Mouse (Mus musculus): ENCODE data around the gene Prcc. TPM values are rescaled to one million over a fixed set of nuclear protein-coding genes. Genes with fewer than 3 reads are reported as not detected.
"Not testable (repeated sequence)": the region's sequence is repeated elsewhere in the genome, so short reads cannot be mapped to it uniquely, and the experiment has no call there.

The Prcc gene
- polyA plus RNA-seq, 1 experiment = 63.9 TPM

DNA sequence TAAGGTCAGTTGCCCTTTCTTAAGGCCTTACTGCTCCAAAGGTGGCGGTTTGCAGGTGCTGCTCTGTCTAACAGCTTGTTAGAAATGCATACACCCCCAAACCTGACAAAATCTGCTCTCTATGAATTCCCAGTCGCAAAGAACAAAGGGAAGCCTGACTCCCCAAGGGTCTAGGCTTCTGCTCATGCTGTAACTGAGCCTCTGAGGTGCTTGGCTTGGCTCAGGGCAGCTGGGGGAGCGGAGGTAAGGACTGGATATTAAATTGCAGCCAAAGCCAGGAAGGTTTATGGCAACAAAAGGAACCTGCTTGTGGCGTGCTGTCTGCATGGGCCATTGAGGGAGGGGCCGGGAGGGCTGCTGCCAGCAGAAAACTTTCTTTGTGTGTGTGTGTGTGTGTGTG is 18.4 kb upstream of the Prcc start:
- no peak for DNase-seq (ENCODE audit: low read depth)
- no peak for TF ChIP-seq POLR2A (IDR thresholded peaks at IDR 0.05; ENCODE audit: borderline replicate concordance, extremely low read depth, insufficient read depth, insufficient read length, poor library complexity, severe bottlenecking)
- no peak for TF ChIP-seq CTCF (IDR thresholded peaks at IDR 0.05; ENCODE audit: borderline replicate concordance, extremely low read depth, insufficient read depth, insufficient read length)

DNA sequence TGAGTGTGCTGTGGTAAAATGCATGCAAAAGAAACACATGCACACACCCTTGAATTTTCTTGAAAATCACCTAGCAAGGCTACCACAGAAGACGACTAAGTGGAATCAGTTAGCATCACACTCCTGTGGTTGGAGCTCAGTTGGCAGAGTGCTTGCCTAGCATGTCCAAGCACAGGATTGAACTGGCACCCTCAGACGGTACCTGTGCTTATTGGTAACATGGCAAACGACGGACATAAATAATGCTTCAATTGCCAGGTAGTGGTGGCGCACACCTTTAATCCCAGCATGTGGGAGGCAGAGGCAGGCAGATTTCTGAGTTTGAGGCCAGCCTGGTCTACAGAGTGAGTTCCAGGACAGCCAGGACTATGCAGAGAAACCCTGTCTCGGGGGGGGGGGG is 16.6 kb upstream of the Prcc start:
- not testable (repeated sequence) for DNase-seq (ENCODE audit: low read depth)

- TF ChIP-seq CTCF (IDR thresholded peaks at IDR 0.05; ENCODE audit: borderline replicate concordance, extremely low read depth, insufficient read depth, insufficient read length) (no peak), POLR2A (IDR thresholded peaks at IDR 0.05; ENCODE audit: borderline replicate concordance, extremely low read depth, insufficient read depth, insufficient read length, poor library complexity, severe bottlenecking) (no peak)
- DNase-seq (ENCODE audit: low read depth) = no peak
These were observed 15.7 kb upstream of the Prcc start for GRCm38 (mm10) chr3:87901036-87901624.

- TF ChIP-seq CTCF (IDR thresholded peaks at IDR 0.05; ENCODE audit: borderline replicate concordance, extremely low read depth, insufficient read depth, insufficient read length) = no peak
- TF ChIP-seq POLR2A (IDR thresholded peaks at IDR 0.05; ENCODE audit: borderline replicate concordance, extremely low read depth, insufficient read depth, insufficient read length, poor library complexity, severe bottlenecking) = no peak
- no peak for DNase-seq (ENCODE audit: low read depth)
These were observed 14.4 kb upstream of the Prcc start for GRCm38 (mm10) chr3:87899776-87900175.

GRCm38 (mm10) chr3:87899266-87899665 is 13.9 kb upstream of the Prcc start:
- no peak for DNase-seq (ENCODE audit: low read depth)
- TF ChIP-seq CTCF (IDR thresholded peaks at IDR 0.05; ENCODE audit: borderline replicate concordance, extremely low read depth, insufficient read depth, insufficient read length) (no peak), POLR2A (IDR thresholded peaks at IDR 0.05; ENCODE audit: borderline replicate concordance, extremely low read depth, insufficient read depth, insufficient read length, poor library complexity, severe bottlenecking) (no peak)

DNA sequence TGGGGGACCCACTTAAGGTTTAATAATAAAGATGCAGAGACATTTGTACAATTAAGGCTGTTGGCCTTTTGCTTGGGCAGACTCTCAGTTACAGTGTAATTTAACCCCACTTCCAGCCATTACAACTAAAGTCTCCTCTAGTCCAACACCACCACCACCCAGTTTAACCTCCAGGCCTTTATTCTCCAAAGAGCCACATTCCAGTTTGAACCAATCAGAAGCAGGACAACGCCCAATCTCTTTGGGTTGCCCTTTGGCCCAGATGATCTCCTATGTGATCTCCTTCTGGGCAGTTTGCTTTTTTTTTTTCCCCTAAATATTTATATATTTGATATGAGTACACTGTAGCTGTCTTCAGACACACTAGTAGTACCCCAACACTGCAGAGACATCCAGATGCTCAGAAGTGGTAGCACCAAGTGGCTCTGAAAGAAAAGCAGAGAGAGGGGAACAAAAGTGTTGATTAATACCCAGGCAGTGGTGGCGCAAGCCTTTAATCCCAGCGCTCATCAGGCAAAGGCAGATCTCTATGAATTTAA is 8.0 kb upstream of the Prcc start:
- no peak for DNase-seq (ENCODE audit: low read depth)
- no peak for TF ChIP-seq POLR2A (IDR thresholded peaks at IDR 0.05; ENCODE audit: borderline replicate concordance, extremely low read depth, insufficient read depth, insufficient read length, poor library complexity, severe bottlenecking)
- TF ChIP-seq CTCF (IDR thresholded peaks at IDR 0.05; ENCODE audit: borderline replicate concordance, extremely low read depth, insufficient read depth, insufficient read length) = no peak

- DNase-seq (ENCODE audit: low read depth) = no peak
- TF ChIP-seq POLR2A (IDR thresholded peaks at IDR 0.05; ENCODE audit: borderline replicate concordance, extremely low read depth, insufficient read depth, insufficient read length, poor library complexity, severe bottlenecking) (no peak), CTCF (IDR thresholded peaks at IDR 0.05; ENCODE audit: borderline replicate concordance, extremely low read depth, insufficient read depth, insufficient read length) (no peak)
These were observed 6.1 kb upstream of the Prcc start for GRCm38 (mm10) chr3:87891481-87891880.

GRCm38 (mm10) chr3:87887400-87887799 is 2.0 kb upstream of the Prcc start:
- DNase-seq (ENCODE audit: low read depth) = not testable (repeated sequence)

DNA sequence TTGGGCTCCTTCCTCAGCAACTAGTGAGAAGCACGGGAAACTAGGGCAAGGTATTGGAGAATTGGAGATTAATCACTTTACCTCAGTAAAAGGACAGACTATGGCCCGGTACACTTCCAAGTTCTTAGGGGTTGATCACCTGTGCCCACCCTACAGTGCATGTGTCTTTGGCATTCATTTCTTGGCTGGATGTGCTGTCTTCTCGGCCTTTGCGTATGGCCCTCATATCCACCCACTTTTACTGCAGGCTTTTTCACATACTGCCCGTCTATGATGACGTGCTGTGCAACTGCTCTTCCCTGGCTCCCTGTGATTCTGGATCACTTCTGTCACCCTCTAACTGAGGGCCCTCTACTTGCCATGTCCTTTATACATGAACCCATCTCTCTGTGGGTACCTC is 1.0 kb upstream of the Prcc start:
- no peak for TF ChIP-seq POLR2A (IDR thresholded peaks at IDR 0.05; ENCODE audit: borderline replicate concordance, extremely low read depth, insufficient read depth, insufficient read length, poor library complexity, severe bottlenecking)
- TF ChIP-seq CTCF (IDR thresholded peaks at IDR 0.05; ENCODE audit: borderline replicate concordance, extremely low read depth, insufficient read depth, insufficient read length) = no peak
- DNase-seq (ENCODE audit: low read depth) = no peak

DNA sequence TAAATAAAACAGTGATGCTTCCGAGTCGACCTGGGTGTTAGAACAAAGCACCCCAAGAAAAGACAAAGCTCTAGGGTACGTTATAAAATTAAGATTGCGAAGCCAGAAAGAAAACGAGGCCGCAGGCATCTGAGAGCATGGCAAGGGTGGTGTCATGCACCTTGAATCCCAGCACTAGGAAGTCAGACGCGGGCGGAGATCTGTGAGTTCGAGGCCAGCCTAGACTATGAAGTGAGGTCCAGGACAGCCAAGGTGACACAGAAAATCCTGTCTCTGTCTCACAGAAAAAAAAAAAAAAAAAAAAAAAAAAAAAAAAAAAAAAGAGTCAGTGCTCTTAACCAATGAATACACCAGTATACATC is 577 bp upstream of the Prcc start:
- no peak for DNase-seq (ENCODE audit: low read depth)
- TF ChIP-seq CTCF (IDR thresholded peaks at IDR 0.05; ENCODE audit: borderline replicate concordance, extremely low read depth, insufficient read depth, insufficient read length) (no peak), POLR2A (IDR thresholded peaks at IDR 0.05; ENCODE audit: borderline replicate concordance, extremely low read depth, insufficient read depth, insufficient read length, poor library complexity, severe bottlenecking) (no peak)

DNA sequence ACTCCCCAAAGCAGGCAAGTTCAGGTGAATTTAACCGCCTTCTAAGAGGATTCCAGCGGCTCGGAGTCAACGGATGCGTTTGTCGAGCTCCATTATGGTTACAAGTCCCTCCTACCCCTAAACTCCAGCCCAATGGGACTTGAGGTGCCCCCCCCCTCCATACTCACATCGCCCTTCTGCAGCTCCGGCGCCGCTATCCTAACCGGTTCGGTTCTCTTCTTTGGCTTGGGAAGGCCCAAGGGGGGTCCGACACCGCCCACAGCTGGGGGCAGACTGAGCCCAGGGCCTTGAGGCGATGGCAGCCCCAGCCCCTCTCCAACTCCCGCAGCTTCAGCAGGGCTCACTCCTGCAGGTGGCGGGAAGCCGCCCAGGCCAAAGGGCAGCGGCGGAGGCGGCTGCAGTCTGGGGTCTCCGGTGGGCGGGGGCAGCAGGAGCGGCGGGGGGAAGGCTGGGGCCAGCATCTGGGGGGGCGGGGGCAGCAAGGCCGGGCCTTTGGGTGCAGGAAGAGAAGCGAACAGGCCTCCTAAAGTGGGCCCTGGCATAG is 628 bp downstream of the Prcc start:
- peak; percentile 54 for DNase-seq (ENCODE audit: low read depth)
- TF ChIP-seq POLR2A (IDR thresholded peaks at IDR 0.05; ENCODE audit: borderline replicate concordance, extremely low read depth, insufficient read depth, insufficient read length, poor library complexity, severe bottlenecking) (no peak), CTCF (IDR thresholded peaks at IDR 0.05; ENCODE audit: borderline replicate concordance, extremely low read depth, insufficient read depth, insufficient read length) (no peak)

GRCm38 (mm10) chr3:87884291-87884690 is 1.1 kb downstream of the Prcc start:
- peak; percentile 3 for DNase-seq (ENCODE audit: low read depth)
- no peak for TF ChIP-seq POLR2A (IDR thresholded peaks at IDR 0.05; ENCODE audit: borderline replicate concordance, extremely low read depth, insufficient read depth, insufficient read length, poor library complexity, severe bottlenecking)

GRCm38 (mm10) chr3:87877730-87878129 is 7.7 kb downstream of the Prcc start:
- no peak for DNase-seq (ENCODE audit: low read depth)
- TF ChIP-seq POLR2A (IDR thresholded peaks at IDR 0.05; ENCODE audit: borderline replicate concordance, extremely low read depth, insufficient read depth, insufficient read length, poor library complexity, severe bottlenecking) = no peak
- no peak for TF ChIP-seq CTCF (IDR thresholded peaks at IDR 0.05; ENCODE audit: borderline replicate concordance, extremely low read depth, insufficient read depth, insufficient read length)

GRCm38 (mm10) chr3:87864111-87864510 is 21.3 kb downstream of the Prcc start:
- not testable (repeated sequence) for DNase-seq (ENCODE audit: low read depth)

Measured in brain, embryonic 14.5 days (tissue).